Mouse (Mus musculus): Measurements from ENCODE around the gene Dapk3.

- TF ChIP-seq CTCF (IDR thresholded peaks at IDR 0.05) (no peak), EP300 (IDR thresholded peaks at IDR 0.05) (no peak)
These were observed 38.9 kb upstream of the Dapk3 start for GRCm38 (mm10) chr10:81143845-81144437.

Data from lung, postnatal 0 days (tissue).